Mouse (Mus musculus) CH12.LX (cell line): ENCODE results near the gene Stap2. TPM values are rescaled to one million over a fixed set of nuclear protein-coding genes. Genes with fewer than 3 reads are reported as not detected.

Experiments used
- DNase-seq: peaks from one replicate; pipeline ENCODE4 v3.0.0-alpha.2; 2013; ENCODE audit errors: extremely low read depth
- H3K27ac ChIP-seq: 2 replicates; pipeline ENCODE4 v1.5.1; 2012; ENCODE audit warnings: low read depth, mild to moderate bottlenecking, control low read depth, moderate library complexity; ENCODE audit not compliant: insufficient read depth
- H3K27me3 ChIP-seq: replicated peaks from 2 replicates; pipeline ENCODE3; 2012; ENCODE audit warnings: inconsistent platforms
- H3K36me3 ChIP-seq, 2 experiments: replicated peaks in 1 of 2; 2 replicates each; pipeline versions ENCODE3 to v1.6.1; 2012; ENCODE audit warnings: inconsistent platforms in 1 of 2, low read length in 1 of 2, mild to moderate bottlenecking in 1 of 2, mixed read lengths in 1 of 2, moderate library complexity in 1 of 2; ENCODE audit not compliant: control insufficient read depth in 1 of 2, insufficient read depth in 1 of 2
- H3K4me1 ChIP-seq, 2 experiments: 2 replicates each; pipeline ENCODE4 v1.6.1; 2012; ENCODE audit warnings: inconsistent platforms in 1 of 2, moderate library complexity in 1 of 2; ENCODE audit not compliant: insufficient read depth in 2 of 2, control insufficient read depth in 1 of 2
- H3K4me2 ChIP-seq: 2 replicates; pipeline ENCODE4 v1.6.1; 2012; ENCODE audit warnings: low read depth, mild to moderate bottlenecking, control low read depth; ENCODE audit not compliant: poor library complexity, insufficient read depth, severe bottlenecking
- H3K4me3 ChIP-seq, 3 experiments: fragments of 150-350 bp in 1 of 3; sonication (generic) in 1 of 3; replicated peaks in 1 of 3; 2 replicates each; pipeline versions ENCODE3 to v1.5.1; 2011 to 2012; ENCODE audit warnings: low read depth in 2 of 3, low read length in 2 of 3, mild to moderate bottlenecking in 2 of 3, moderate library complexity in 2 of 3, control low read depth in 1 of 3, improper control_type of control experiment in 1 of 3, inconsistent platforms in 1 of 3, mixed read lengths in 1 of 3; ENCODE audit not compliant: poor library complexity in 1 of 3
- H3K79me2 ChIP-seq: replicated peaks from 2 replicates; pipeline ENCODE4 v1.6.1; 2012; ENCODE audit warnings: mild to moderate bottlenecking, moderate library complexity; ENCODE audit not compliant: control insufficient read depth, poor library complexity, insufficient read depth, severe bottlenecking; ENCODE audit errors: extremely low read depth
- H3K9ac ChIP-seq: 2 replicates; pipeline ENCODE4 v1.6.1; 2012; ENCODE audit warnings: low read depth, mild to moderate bottlenecking, control low read depth, moderate library complexity; ENCODE audit not compliant: insufficient read depth
- H3K9me3 ChIP-seq: replicated peaks from 2 replicates; pipeline ENCODE3; 2012; ENCODE audit warnings: low read length, inconsistent platforms, mixed read lengths
- CTCF ChIP-seq, 2 experiments: IDR thresholded peaks in 1 of 2; conservative IDR thresholded peaks in 1 of 2; 2 replicates each; pipeline ENCODE4 v1.5.1; 2011 to 2012; ENCODE audit warnings: low read depth in 2 of 2, low read length in 2 of 2, improper control_type of control experiment in 1 of 2, inconsistent platforms in 1 of 2, mild to moderate bottlenecking in 1 of 2, moderate library complexity in 1 of 2
- ELF1 ChIP-seq: IDR thresholded peaks from 2 replicates; pipeline ENCODE4 v1.6.1; 2014; ENCODE audit warnings: low read depth, mild to moderate bottlenecking, inconsistent platforms, low read length, improper control_type of control experiment
- JUND ChIP-seq: conservative IDR thresholded peaks from 2 replicates; pipeline ENCODE4 v1.6.1; 2011; ENCODE audit warnings: low read depth, low read length, improper control_type of control experiment
- KAT2A ChIP-seq: IDR thresholded peaks from 2 replicates; pipeline ENCODE4 v1.6.1; 2012; ENCODE audit warnings: low read length, improper control_type of control experiment, inconsistent platforms; ENCODE audit not compliant: insufficient replicate concordance
- MYC ChIP-seq: IDR thresholded peaks from 2 replicates; pipeline ENCODE4 v1.6.1; 2011; ENCODE audit warnings: low read depth, mild to moderate bottlenecking, improper control_type of control experiment, low read length
- NELFE ChIP-seq: IDR thresholded peaks from 2 replicates; pipeline ENCODE4 v1.6.1; 2011; ENCODE audit warnings: low read depth, low read length, improper control_type of control experiment
- PAX5 ChIP-seq: IDR thresholded peaks from 2 replicates; pipeline ENCODE4 v1.6.1; 2012; ENCODE audit warnings: low read length, inconsistent platforms, mixed read lengths
- POLR2AphosphoS2 ChIP-seq: IDR thresholded peaks from 2 replicates; pipeline ENCODE4 v1.6.1; 2011; ENCODE audit warnings: low read depth, low read length, improper control_type of control experiment
- RCOR1 ChIP-seq: conservative IDR thresholded peaks from 2 replicates; pipeline ENCODE4 v1.6.1; 2012; ENCODE audit warnings: low read depth, mild to moderate bottlenecking, inconsistent platforms, low read length, improper control_type of control experiment
- SIN3A ChIP-seq: IDR thresholded peaks from 2 replicates; pipeline ENCODE4 v1.6.1; 2012; ENCODE audit warnings: low read length, improper control_type of control experiment, inconsistent platforms
- TCF12 ChIP-seq: IDR thresholded peaks from 2 replicates; pipeline ENCODE4 v1.6.1; 2014; ENCODE audit warnings: low read depth, mild to moderate bottlenecking, inconsistent platforms, low read length, improper control_type of control experiment
- USF1 ChIP-seq: IDR thresholded peaks from 2 replicates; pipeline ENCODE4 v1.6.1; 2014; ENCODE audit warnings: low read depth, mild to moderate bottlenecking, inconsistent platforms, low read length, improper control_type of control experiment
- ZNF384 ChIP-seq: IDR thresholded peaks from 2 replicates; pipeline ENCODE4 v1.6.1; 2012; ENCODE audit warnings: low read depth, low read length, improper control_type of control experiment, inconsistent platforms
- dilution Hi-C: fragments of 300-500 bp; cut with MboI; formaldehyde crosslinking; loops from 2 replicates; pipeline ENCODE4 v1.14.3; 2020; ENCODE audit warnings: low sequenced_read_pairs; ENCODE audit not compliant: extremely low pct_unique_long_range_greater_than_20kb, extremely low pct_ligation_motif_present
- in situ Hi-C: fragments of 300-500 bp; cut with MboI; formaldehyde crosslinking; loops from 3 replicates; pipeline ENCODE4 v1.14.3; 2019; ENCODE audit warnings: low sequenced_read_pairs, low pct_ligation_motif_present, low pct_unique_long_range_greater_than_20kb, mixed read lengths
- polyA plus RNA-seq: library from polyadenylated mRNA; unstranded; fragments of >175 nt; gene quantifications from 2 replicates; pipeline ENCODE4 v1.2.1, GENCODE M21; 2012; ENCODE audit warnings: low read depth; ENCODE audit not compliant: insufficient read length
- total RNA-seq, 2 experiments: library from RNA; depleted of rRNA; stranded (reverse); fragments of 300-350 nt in 1 of 2; fragments of >200 nt in 1 of 2; gene quantifications; 2 replicates each; pipeline ENCODE4 v1.2.3; 2012 to 2014

Gene Stap2
- total RNA-seq (2012; rRNA removed) (2.2 and 3.2 TPM in 2 replicates), total RNA-seq (2014; rRNA removed) (0.41 and 0.52 TPM in 2 replicates), polyA plus RNA-seq (0.51 and 0.91 TPM in 2 replicates)

GRCm38 (mm10) chr17:56005415-56006061, at the start of gene Stap2, which contains the start of gene Mpnd:
TSS of gene Stap2 (minus strand) at chr17:56005584.
TSS of gene Mpnd (plus strand) at chr17:56005711.
- H3K4me1 ChIP-seq: peaks cover 8 to 23% of the 10 kb centered on the region in 2 experiments
- H3K36me3 ChIP-seq: peaks cover 0 to 2% of the 10 kb centered on the region in 2 experiments
- peaks cover 4% of the 10 kb centered on the region for H3K27me3 ChIP-seq
- peak within 1 kb of the TSS; percentile 61 for H3K4me2 ChIP-seq
- TF ChIP-seq CTCF (conservative IDR thresholded peaks at IDR 0.05 in 1 of 2, IDR thresholded peaks at IDR 0.05 in 1 of 2; ENCODE audit: low read depth in 2 of 2, low read length in 2 of 2) (no peak), ELF1 (peak; percentile 21; the same call in 1 of the 2 replicates)
- peaks cover 5% of the 10 kb centered on the region; the same call in 1 of the 2 replicates for H3K79me2 ChIP-seq
- peak; percentile 94 for DNase-seq
- dilution Hi-C loops (no loop called here), in situ Hi-C loops (loop anchor here (5.0 kb wide), 1 partner anchor 33 kb away; the partner anchor contains the start of gene Shd)
- H3K9ac ChIP-seq: peak within 1 kb of the TSS; percentile 57
- H3K4me3 ChIP-seq: peak within 1 kb of the TSS in 2 of 3 experiments; percentile 45 to 50
- peaks cover 3% of the 10 kb centered on the region for H3K9me3 ChIP-seq
- H3K27ac ChIP-seq: no peak within 1 kb of the TSS

GRCm38 (mm10) chr17:56054938-56055337, 49.6 kb upstream of the Stap2 start:
- Histone ChIP-seq H3K9me3 (no peaks in the 10 kb centered on the region), H3K4me1 (no peaks in the 10 kb centered on the region), H3K27me3 (no peaks in the 10 kb centered on the region), H3K27ac (no peak overlapping the region), H3K36me3 (peaks cover 55 to 86% of the 10 kb centered on the region in 2 experiments), H3K79me2 (peaks cover 53% of the 10 kb centered on the region), H3K4me3 (no peak overlapping the region), H3K9ac (no peak overlapping the region), H3K4me2 (no peak overlapping the region)
- dilution Hi-C loops: no loop called here
- TF ChIP-seq TCF12 (no peak), PAX5 (no peak), JUND (no peak)
- DNase-seq: no peak
- in situ Hi-C loops: no loop called here

GRCm38 (mm10) chr17:56051369-56051768, 46.0 kb upstream of the Stap2 start:
- Histone ChIP-seq H3K9ac (no peak overlapping the region), H3K36me3 (peaks cover 55 to 88% of the 10 kb centered on the region in 2 experiments), H3K27me3 (no peaks in the 10 kb centered on the region), H3K4me2 (no peak overlapping the region), H3K4me3 (no peak overlapping the region), H3K4me1 (no peaks in the 10 kb centered on the region), H3K9me3 (no peaks in the 10 kb centered on the region), H3K27ac (no peak overlapping the region), H3K79me2 (peaks cover 86% of the 10 kb centered on the region)
- TF ChIP-seq USF1 (no peak), KAT2A (no peak), POLR2AphosphoS2 (no peak), SIN3A (no peak), ZNF384 (no peak), MYC (no peak), RCOR1 (no peak), CTCF (conservative IDR thresholded peaks at IDR 0.05 in 1 of 2, IDR thresholded peaks at IDR 0.05 in 1 of 2; ENCODE audit: low read depth in 2 of 2, low read length in 2 of 2) (no peak), TCF12 (no peak), JUND (no peak), NELFE (no peak)
- in situ Hi-C loops: no loop called here
- no peak for DNase-seq
- dilution Hi-C loops: no loop called here
